Mouse (Mus musculus) layer of hippocampus, adult 9-10 months (tissue): ENCODE data around the gene Spink8.
A peak's percentile ranks its signal among the peaks of the same experiment; 100 is the strongest.

Source experiments
- DNase-seq: peaks from one replicate; pipeline ENCODE4 v3.0.0; 2022; ENCODE audit warnings: low spot score

Spink8 gene

DNA sequence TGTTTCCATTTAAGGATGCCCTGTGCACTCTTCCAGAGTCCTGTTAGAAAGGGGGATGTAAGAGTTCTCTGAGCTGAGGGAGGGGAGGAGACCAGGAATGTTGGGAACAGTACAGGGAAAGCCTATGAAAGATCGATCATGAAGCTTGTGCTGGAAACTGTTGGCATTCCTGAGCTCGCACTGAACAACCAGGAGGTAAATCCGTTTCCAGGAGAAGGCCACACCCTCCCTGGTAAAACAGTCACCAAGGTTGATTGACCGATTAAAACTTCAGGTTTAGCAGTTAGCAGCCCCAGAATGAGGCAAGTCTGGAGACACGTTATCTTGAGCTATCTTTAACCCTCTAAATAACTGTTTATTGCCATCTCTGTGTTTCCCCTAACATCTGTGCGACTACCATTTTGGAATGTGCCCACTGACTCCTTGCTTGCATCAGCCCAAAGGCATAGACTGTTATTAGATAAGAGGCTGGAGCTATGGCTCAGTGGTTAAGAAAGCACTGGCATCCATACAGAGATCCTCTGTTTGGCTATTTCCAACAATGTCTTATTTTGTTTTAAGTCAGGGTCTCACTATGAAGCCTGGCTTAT, 59.0 kb downstream of the Spink8 start:
- no peak for DNase-seq

DNA sequence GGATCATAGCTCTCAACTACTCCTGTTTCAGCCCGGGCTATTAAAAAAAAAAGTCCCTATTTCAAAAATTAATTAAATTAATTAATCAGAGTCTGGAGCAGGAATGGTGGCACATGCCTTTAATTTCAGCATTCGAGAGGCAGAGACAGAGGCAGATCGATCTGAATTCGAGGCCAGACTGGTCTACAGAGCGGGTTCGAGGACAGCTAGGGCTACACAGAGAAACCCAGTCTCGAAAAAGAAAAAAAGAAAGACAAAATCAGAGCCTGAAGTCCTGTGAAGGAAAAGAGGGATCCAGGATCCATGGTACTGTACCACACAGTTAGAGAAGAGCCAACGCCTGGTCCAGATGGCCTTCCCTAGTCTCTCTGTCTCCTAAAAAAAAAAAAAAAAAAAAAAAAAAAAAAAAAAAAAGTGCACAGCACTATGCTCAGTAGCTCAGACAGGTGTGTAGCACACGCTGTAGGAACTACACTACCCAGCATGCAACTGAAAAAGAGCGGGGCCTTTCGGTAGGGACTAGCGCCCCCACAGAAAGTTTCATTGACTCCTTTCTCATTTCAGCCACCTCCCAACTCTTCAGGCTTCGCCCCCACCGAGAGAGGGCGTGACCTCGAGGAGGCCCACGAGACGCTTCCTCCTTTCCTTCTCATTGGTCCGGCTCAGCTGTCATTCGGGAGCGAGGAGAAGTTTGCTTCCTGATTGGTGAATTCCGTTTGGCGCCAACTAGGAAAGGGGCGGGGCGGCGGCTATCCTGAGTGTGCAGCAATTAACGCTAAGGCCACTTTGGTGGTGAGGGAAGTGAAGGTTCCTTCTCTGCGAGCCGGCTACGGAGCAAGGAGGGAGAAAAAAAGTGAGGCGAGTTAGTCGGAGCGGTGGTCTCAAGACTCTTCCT, 63.0 kb downstream of the Spink8 start, which contains the start of gene Cdc25a:
Cdc25a (plus strand) TSS at position 783 of the 895 bp plus-strand sequence.
- DNase-seq = peak; percentile 95

DNA sequence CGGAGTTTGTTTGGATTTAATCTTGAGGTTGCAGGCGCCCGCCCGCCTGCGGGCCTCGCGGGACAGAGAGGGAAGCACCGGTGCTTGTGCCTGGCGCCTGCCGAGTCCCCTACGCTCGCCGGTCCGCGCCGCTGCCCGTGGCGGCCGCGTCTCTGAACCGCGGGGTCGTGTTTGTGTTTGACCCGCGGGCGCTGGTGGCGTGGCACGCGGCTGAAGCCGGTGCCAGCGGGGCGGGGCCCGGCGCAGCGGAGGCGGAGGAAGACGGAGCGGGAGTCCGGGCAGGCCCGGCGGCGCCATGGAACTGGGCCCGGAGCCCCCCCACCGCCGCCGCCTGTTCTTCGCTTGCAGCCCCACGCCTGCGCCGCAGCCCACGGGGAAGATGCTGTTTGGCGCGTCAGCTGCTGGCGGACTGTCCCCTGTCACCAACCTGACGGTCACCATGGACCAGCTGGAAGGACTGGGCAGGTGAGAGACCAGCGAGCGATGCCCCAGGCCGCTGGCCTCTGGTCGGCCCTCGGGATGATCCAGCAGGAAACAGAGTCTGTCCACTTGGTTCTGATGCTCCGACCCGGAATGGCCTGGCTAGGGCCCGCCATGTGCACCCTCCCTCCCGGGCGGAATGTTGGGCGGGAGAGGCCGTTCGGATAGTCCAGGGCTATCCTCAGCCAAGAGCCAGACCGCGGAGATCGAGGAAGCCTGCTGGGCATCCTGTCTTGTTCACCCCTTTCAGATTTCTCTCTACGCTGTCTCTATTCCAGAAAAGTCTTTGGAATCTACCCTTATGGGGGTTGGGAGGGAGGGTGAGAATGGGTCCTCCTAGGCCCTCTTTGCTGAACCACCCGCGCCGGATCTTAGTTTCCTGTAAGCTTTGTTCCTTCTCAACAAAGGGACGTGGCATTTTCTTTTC, 63.9 kb downstream of the Spink8 start:
- no peak for DNase-seq
